Mouse (Mus musculus): ENCODE data around the gene Acvr2a.

- no peak for TF ChIP-seq CTCF (conservative IDR thresholded peaks at IDR 0.05; ENCODE audit: insufficient read depth, insufficient read length, low read depth, low read length)
- no peak for TF ChIP-seq POLR2A (IDR thresholded peaks at IDR 0.05; ENCODE audit: low read depth, low read length)
Measured at GRCm38 (mm10) chr2:48816141-48817028, 2.5 kb downstream of the Acvr2a start.

Measured in kidney, adult 2 months (tissue).